Mouse (Mus musculus) ES-Bruce4 (cell line): Measurements from ENCODE around the gene Lrg1.

Experiments
- CTCF ChIP-seq: IDR thresholded peaks from one replicate; pipeline ENCODE4 v1.8.1; 2011; ENCODE audit warnings: low read depth, low read length
- EP300 ChIP-seq: IDR thresholded peaks from 2 replicates; pipeline ENCODE4 v1.6.1; 2011; ENCODE audit warnings: low read depth, low read length; ENCODE audit not compliant: insufficient read depth
- POLR2A ChIP-seq: IDR thresholded peaks from one replicate; pipeline ENCODE4 v1.8.1; 2011; ENCODE audit warnings: low read length; ENCODE audit not compliant: insufficient read depth

- TF ChIP-seq CTCF (no peak), POLR2A (no peak), EP300 (no peak)
Observed at GRCm38 (mm10) chr17:56169830-56170229, 48.0 kb upstream of the Lrg1 start.
